Mouse (Mus musculus) naive thymus-derived CD4-positive, alpha-beta T cell, adult 2 months (primary cell): ENCODE measurements at regions not wholly inside any gene's neighbourhood (a gene's known extent, or its start where the extent isn't known, plus 50 kb on each side); places are given as distances from the start of the nearest gene placed in this dataset.

ENCODE experiments used
- DNase-seq: peaks from one replicate; pipeline ENCODE4 v3.0.0-alpha.2; 2011; ENCODE audit warnings: low read depth

DNA sequence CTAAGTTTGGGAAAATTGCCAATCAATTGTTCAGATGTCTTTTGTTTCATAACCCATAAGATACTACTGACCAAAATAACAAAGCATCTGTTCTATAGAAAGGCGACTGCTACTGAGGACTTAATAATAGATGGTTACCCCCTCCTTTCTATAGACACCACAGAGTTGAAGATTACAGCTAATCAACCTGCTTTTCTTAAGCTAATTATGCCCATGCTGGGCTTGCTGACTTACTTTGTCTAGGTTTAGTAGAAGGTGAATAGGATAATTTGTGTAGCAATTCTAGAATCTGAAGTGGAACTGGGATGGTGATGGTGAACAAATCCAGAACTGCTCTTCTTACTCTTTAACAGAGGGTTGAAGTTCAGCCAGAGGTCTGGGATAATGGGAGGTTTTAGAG is 53.8 kb upstream of the Tbx18 start:
- DNase-seq = no peak

DNA sequence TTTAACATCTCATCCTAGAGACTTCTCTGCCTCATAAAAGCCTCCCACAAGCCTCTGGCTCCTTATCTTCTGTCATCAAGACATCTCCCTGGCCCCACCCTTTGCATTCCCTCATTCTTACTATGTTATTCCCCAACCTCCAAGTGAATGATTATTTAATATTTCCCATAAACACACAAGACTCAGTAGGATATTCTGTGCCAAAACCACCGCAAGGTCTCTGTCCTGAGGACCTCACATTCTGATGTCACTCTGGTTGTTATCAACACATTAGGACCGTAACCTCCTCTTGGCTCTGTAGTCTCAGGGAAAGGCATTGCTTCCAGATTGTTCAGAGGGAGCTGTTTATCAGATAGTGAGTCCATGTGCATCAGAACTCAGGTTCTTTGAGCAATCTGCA is 80.7 kb upstream of the Tbx18 start:
- no peak for DNase-seq

DNA sequence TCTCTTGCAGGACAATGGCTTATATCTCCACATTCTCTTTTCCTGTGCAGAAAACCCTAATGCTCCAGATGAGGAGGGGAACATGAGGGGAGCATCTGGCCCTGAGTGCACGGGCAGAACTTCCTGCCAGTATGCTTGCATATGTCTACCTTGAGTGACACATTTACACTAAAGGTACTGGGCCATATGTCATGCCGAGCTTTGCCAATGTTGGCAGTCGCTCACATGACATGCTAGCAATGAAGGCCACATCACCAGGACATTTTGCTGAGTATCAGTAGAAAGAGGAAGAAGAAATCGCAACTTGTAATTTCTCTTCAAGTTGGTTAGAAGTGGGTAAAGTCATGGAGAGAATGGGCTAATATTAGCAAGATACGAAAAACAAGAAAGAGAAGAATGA is 91.2 kb upstream of the Tbx18 start:
- DNase-seq = no peak

DNA sequence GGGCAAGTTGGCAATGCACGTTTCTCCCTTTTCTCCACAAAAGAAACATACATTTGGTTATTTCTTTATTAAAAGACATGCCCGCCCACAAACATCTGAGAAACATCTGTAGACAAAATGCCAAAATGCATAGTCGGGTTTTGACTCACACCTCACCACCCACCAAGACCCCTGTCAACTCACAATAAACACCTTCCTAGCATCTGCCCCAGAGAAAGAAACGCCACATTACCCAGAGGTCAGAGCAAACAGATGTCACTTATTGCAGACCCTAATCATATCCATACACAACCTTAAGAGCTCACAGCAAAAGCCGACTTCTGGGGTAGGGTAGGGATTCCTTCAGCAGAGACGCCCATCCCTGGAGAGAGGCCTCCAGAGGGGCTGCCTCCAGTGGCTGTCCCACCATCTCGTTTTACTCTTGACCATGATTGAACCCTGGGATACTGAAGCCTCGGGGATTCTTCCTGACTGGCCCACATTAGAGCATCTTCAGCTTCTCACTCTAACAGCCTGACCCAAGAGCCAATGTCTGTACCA is 93.7 kb upstream of the Tbx18 start:
- DNase-seq = no peak

DNA sequence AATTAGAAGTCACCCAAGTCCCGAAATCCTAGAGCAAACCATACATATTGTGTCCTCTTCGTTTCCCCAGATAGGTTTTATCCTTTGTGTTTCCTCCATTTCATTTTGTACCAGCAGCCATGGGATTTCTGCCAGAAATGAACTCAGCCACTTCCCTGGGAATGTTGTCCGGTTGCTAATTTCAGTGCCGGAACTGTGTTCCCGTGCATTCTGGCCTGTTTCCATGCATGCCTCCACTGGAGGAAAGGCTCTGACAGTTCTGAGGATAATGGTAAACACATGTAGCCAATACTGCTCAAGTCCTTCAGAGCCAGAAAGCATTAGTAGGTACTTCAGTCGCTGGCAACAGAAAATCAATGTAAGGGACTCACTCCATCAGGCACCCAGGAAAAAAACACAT is 112.8 kb upstream of the Tbx18 start:
- DNase-seq = no peak

DNA sequence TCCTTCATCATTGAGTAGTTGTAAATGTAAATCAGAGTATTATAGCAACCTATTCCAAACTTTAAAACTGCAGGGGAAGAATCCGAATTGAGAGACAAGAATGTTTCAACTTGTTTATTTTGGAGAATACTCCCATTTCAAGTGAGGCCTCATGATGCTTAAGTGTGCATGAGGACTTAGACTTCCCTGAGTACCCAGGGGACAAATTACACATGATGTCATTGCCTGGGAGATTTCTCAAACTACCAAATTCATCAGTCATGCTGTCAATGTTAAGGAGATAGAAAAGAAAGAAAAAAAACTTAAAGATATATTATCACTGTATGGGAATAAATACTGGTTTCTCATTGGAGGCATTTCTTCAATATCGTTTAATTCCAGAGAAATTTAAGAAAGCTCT is 113.4 kb upstream of the Tbx18 start:
- DNase-seq = no peak

DNA sequence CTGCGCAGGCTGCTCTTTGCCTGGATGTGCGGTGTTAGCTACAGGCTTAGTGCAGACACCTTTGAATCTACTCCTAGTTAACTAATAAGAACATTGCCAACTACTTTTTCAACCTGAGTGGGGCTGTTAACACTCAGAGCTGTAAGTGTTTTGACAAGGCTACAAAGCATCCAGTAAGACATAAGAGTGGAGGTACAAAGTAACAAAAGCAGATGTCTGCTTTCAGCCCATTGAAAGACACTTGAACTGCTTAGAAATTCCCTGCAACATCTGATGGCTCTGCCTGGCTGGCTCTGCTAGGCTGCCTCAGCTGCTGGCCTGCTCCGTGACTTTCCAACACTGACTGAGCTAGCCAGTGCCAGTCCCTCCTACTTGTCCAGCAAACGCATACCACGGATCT is 117.8 kb upstream of the Tbx18 start:
- DNase-seq = no peak

DNA sequence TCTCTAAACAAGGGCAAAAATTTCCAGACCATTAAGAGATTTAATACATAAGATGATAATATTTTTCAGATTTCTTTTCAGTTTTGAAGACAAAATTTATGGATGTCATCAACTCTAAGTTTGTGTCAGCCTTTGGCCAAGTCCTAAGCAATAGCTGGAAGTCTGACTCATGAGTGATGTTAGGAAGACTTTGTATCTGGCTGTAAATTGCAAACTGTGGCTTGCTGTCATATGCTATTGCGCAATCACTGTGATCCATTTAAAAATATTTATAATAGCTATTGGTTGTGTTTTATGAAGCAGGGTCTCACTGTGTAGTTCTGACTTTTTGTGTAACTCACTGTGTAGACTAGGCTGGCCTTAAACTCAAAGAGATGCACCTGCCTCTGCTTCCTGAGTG is 119.1 kb upstream of the Tbx18 start:
- DNase-seq = no peak

DNA sequence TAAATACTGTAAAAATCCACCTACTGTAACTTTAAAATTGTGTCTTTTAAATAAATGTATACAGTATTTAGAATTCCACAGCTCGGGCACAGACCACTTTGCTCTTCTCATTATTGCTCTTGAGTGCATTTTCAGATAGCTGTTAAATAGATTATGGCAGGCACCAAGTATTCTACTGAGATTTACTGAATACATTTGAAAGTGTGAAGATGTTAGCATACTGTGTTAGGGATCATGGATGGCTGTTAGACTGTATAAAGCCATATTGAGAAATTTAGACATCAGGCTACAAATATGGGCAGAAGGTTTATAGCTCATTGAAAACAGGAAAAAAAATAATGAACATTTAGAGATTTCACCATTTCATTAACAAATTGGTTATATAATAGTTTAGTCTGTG is 130.5 kb upstream of the Tbx18 start:
- no peak for DNase-seq

DNA sequence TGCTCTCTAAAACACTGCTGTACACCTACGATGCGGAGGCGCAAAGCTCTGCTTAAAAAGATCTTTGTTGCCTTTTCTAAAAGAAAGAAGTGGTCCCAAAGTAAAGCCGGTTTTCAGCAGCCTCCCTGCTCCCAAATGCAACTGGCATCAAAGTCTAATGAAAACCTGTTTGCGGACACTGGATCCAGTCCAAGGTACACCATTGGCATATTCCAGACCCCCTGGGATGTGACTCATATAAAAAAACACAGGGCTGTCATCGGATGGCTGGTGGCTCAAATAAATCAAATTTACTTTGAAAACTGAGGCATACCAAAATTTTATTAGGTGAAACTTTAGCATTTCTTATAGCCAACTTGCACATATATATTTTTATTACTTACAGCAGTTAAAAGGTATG is 134.2 kb upstream of the Tbx18 start:
- no peak for DNase-seq

DNA sequence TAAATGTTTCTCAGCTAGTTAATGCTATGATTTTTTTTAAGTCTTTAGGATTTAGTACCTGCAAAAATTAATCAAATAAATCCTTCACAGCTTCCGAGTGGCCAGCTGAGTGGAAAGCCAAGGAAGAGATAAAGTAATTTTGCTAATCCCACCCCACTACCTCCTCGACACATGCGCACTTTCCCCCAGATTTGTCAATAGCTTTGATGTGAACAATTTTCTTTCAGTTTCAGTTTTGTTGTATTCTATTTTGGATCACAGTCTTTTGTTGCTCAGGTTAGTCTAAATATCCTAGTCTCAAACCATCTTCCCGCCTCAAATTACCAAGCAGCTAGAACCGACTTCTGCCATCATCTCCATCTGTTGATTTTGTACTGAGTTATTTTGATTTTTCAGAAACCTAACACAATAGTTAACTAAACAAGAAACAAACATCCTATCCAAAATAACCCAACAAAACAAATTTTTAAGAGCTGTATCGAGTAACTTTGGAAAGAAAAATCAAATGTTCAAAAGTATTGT is 141.4 kb upstream of the Tbx18 start:
- no peak for DNase-seq

DNA sequence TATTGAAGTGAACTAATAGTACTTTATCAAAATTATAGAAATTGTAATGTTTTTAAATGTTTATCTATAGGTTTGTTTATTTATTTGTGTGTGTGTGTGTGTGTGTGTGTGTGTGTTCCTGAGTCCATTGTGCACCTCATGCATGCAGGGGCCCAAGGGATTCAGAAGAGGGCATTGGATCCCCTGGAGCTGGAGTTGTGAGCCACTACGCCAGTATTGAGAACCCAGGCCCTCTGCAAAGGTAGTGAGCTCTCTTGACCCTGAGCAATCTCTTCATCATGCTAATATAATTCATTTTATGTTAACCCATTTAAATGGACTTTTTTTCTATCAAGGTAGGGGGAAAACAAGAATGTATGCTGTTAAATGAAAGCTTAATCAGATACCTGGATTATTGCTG is 151.5 kb upstream of the Tbx18 start:
- no peak for DNase-seq

DNA sequence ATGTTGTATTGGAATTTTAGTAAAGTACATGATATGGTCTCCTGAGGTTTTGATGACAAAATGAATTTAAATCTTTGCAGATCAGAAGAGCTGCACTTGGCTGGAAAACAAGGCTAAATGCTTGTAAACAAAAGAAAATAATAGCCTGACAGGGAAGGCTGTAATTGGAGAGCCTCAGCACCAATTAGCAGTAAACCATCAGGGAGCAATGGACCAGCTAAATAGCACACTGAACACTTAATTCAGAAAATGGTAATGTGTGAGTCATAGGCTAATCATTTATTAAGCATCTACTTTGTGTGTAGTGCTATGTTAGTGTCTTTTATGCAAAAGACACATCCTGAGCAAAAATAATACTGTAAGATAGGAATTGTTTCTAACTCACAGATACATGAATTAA is 152.0 kb upstream of the Tbx18 start:
- no peak for DNase-seq

DNA sequence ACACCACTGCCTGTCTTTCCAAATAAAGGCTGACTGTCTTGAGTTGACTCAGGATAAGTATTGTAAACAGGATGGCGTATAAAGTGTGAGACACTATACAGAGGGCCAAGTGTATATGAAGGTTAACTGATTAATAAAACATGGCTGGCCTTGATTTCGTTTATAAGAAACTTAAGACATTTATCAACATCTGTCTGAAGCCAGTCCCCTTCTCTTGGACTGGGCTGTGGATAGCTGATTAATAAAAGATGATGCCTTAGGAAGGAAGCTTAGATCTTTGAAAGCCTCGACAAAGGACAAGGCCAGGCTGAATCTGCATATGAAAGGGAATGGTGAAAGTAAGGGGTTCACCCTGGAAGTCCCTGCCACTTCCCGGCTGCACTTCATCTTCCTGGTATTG is 163.0 kb upstream of the Tbx18 start:
- no peak for DNase-seq

DNA sequence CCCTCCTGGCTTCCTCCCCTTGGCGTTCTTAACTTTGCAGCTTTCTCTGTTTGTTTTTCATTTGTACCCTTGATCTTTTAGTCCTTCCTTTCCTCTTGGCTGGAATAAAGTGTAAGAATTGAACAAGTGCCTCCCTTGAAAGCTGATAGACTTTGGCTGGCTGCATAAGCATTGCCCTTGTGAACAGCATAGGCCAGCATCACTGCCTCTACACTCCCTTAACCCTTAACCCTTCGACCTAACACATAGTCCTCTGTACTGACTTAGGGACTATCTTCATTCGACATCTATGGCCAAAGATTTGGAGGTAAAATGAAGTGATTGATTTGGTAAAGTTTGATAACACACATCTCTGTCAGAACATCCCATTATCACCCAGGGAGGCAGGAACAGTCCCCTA is 163.5 kb upstream of the Tbx18 start:
- DNase-seq = no peak

DNA sequence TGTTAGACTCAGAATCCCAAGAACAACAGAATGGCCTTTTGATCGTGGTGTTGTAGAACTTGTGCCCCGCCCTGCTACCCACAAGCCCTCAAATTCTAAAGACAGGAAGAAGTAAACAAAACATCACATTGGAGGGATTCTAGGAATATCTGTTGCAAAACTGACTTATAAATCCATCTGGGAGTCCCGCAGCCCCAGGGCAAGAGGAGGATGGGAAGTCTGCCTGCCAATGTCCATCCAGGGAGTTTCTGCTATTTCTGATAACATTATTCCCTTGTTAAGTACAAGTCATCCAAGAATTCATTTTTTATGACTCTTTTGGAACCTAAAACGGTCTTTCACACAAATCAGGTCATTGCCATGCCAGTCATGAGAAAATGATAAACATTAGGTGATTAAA is 164.5 kb upstream of the Tbx18 start:
- no peak for DNase-seq

DNA sequence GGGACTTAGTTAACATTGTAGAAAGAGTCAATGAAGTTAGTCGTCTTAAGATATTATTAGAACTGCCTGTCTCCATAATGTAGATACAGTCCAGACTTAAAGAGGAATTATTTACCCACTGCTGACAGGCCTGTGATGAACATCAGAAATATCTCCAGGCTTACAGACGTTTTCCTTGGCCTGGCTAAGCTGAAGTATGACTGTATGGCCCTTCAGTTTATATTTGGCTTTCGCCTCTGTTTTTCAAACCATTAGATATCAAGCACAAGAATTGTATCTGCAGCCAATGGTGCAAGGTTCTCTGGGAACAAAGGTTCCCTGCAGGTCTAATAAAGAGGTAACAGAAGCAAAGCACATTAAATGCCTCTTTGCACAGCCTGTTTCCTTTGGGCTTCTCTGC is 166.3 kb upstream of the Tbx18 start:
- no peak for DNase-seq

DNA sequence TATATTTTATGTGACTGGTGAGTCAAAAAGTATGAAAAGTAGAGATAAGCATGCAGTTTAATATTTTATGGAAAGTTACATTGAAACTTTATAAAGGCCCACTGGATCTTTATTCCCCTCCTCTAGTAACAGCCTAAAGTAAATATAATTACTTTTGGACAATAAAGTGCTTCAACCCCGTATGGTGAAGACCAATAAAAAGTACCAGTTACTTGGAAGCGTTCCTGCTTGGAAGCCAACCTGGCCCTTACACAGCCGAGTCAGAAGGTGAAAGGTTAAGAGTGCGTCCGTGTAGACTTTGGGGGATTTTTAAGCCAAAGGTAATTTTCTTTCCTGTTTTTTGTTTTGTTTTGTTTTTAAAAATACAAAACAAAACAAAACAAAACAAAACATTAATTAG is 168.3 kb upstream of the Tbx18 start:
- DNase-seq = no peak

DNA sequence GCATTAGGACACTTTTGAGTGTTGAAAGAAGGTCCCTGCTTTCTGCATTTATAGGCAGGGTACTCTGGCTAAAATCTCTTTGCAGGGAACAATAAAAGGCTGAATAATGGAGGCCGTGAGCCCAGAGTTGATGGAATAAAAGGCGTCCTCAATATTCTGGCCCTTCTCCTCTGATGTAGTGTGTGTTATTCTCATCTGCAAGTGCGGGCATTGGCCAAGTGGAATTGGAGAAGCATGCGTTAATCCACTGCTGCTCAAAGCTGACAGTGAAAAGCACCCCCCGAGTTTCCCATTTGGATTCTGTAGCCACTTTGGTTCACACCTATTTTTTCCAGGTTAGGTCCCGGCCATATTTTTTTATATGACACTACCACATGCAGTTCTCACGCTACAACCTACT is 168.7 kb upstream of the Tbx18 start:
- DNase-seq = no peak

DNA sequence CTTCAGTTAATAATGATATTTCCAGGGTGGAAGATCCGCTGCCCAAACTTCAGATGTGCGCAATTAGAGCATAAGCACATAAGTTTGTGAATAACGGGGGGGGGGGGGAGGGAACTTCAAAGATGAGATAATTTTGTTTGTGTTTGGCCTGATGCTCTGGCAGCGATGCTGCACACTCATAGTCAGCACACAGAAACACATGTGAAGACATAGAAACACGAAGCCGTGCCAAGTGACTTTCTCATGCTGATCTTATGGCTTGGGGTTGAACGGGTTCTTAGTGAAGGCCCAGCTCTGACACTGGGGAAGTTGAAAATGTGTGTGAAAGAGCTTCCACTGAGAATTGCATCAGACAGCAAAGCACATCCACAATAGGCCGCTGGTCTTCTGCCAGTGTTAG is 190.2 kb upstream of the Tbx18 start:
- DNase-seq = no peak

DNA sequence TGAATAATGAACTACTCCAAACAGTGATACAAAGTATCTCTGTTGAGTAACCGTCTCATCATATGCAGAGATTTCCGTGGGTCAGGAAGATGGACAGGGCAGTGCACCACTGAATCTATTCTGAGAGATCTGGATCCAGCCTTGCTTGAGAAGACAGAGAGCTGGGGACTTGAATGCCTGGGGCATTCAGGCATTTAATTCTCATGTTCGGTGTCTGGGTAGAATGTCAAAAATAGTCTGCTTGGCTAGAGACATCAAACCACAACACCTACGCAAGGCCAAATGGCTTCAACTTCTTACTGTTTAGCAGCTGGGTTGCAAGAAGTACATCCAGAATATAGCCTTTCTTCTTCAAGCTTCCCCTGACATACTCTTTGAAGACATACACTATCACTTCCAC is 194.1 kb upstream of the Tbx18 start:
- no peak for DNase-seq

DNA sequence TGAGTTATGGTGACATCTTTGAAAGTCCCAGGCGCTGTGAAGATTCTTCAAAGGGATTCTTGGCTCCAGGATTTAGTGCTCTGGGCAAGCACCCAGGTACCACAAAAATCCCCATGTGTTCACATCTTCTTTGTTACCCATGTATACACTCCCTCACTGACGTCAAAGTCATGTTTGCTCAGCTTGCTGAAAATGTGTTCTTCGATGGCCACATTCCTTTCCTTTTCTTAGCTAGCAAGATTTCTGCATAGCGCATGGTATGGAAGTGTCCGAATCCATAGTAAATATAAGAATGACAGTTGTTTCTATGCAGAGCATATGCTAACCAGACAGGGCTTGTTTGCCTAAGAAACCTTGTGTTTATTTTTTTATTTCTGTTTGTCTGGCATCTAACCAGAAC is 202.2 kb upstream of the Tbx18 start:
- no peak for DNase-seq

DNA sequence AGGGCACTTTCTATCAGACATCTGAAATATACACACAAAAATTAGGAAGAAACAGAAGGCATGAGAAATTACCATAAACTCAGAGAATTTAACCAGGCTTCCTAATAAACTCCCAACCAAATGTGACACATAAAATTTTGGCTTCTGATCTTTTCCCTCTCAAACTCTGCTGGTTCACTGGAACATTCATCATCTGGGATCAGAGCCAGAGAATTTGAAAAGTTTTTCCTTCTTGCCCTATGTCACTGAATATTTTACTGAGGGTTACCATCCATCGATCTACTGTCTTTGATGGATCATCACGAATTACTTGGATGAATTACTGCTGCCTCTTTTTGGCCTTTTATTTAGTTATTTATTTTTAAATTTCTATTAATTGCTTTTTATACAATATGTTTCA is 221.4 kb upstream of the Tbx18 start:
- no peak for DNase-seq

DNA sequence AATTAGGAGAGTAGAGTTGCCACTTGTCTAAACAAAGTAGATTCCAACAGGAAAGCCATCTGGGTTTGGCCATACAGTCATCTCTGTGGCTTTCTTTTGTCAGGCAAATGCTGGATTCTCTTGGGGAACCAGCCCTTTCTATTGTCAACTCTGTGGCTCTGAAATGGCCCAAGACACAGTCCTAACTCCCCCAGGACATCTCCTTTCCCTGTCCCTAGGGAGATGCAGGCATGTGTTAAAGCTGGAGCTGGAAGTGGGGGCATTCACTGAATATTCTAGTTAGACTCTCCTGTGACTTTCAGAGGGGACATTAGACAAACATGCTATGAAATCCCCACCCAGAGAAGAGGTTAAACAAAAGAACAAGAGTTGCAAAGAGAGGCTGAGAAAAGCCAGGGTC is 223.9 kb upstream of the Tbx18 start:
- DNase-seq = no peak

DNA sequence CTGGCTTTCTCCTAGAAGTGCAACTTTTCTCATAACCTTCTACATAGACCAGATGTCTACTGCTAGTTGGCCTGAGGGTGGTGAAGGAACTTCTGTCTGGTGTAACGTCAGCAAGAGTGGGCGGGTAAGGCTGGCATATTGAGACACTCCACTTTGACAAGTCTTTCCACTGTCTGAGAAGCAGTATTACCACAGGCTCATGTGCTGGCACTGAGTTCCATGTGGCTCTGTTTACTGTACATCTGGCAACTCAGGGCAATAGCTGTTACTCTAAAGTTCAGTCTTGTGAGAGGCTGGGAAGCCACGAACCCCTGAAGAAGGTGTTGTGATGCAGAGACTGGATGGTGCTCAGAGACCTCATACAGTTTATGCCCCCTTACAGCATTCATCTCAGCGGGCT is 230.7 kb upstream of the Tbx18 start:
- no peak for DNase-seq
